Mouse (Mus musculus) thymus, adult 2 months (tissue): ENCODE results near the gene Gm1113. TPM values are rescaled to one million over a fixed set of nuclear protein-coding genes. Genes with fewer than 3 reads are reported as not detected.
A peak's percentile ranks its signal among the peaks of the same experiment; 100 is the strongest.

Experiments
- DNase-seq: peaks from one replicate; pipeline ENCODE4 v3.0.0; 2021
- H3K27ac ChIP-seq: fragments of 200-500 bp; 2 replicates; pipeline ENCODE4 v1.5.1; 2012; ENCODE audit warnings: low read length, control low read depth; ENCODE audit not compliant: control insufficient read depth, insufficient read depth
- H3K27me3 ChIP-seq: fragments of 200-500 bp; 2 replicates; pipeline ENCODE4 v1.6.1; 2012; ENCODE audit warnings: mild to moderate bottlenecking, low read length, moderate library complexity, mixed read lengths; ENCODE audit not compliant: control insufficient read depth, insufficient read depth
- H3K36me3 ChIP-seq: fragments of 200-500 bp; 2 replicates; pipeline ENCODE4 v1.6.1; 2012; ENCODE audit warnings: mild to moderate bottlenecking, low read length, moderate library complexity; ENCODE audit not compliant: control insufficient read depth, insufficient read depth
- H3K4me1 ChIP-seq: fragments of 200-500 bp; replicated peaks from 2 replicates; pipeline ENCODE4 v1.6.1; 2012; ENCODE audit warnings: low read length; ENCODE audit not compliant: control insufficient read depth, insufficient read depth
- H3K4me3 ChIP-seq: fragments of 200-500 bp; 2 replicates; pipeline ENCODE4 v1.5.1; 2012; ENCODE audit warnings: mild to moderate bottlenecking, low read length, control low read depth, moderate library complexity; ENCODE audit not compliant: control insufficient read depth, insufficient read depth
- CTCF ChIP-seq: fragments of 200-500 bp; IDR thresholded peaks from 2 replicates; pipeline ENCODE4 v1.5.1; 2012; ENCODE audit warnings: mild to moderate bottlenecking, control low read depth, low read length, moderate library complexity, borderline replicate concordance; ENCODE audit not compliant: control insufficient read depth, poor library complexity, insufficient read depth; ENCODE audit errors: extremely low read depth
- POLR2A ChIP-seq: fragments of 200-500 bp; IDR thresholded peaks from 2 replicates; pipeline ENCODE4 v1.6.1; 2012; ENCODE audit warnings: mild to moderate bottlenecking, low read length, control low read depth, moderate library complexity; ENCODE audit not compliant: control insufficient read depth, poor library complexity, insufficient read depth; ENCODE audit errors: extremely low read depth
- WGBS: fragments of 180-500 bp; shearing (Covaris S2); methylation state at CpG from one replicate; pipeline ENCODE4 v1.1.7; 2018; 5-methylcytosine and 5-hydroxymethylcytosine counted together
- polyA plus RNA-seq: library from polyadenylated mRNA; depleted of rRNA; stranded (reverse); fragments of >200 nt; gene quantifications from 2 replicates; pipeline ENCODE4 v1.2.3, GENCODE M21; 2012; rRNA removed

Gene Gm1113
- not detected in 2 replicates for polyA plus RNA-seq

DNA sequence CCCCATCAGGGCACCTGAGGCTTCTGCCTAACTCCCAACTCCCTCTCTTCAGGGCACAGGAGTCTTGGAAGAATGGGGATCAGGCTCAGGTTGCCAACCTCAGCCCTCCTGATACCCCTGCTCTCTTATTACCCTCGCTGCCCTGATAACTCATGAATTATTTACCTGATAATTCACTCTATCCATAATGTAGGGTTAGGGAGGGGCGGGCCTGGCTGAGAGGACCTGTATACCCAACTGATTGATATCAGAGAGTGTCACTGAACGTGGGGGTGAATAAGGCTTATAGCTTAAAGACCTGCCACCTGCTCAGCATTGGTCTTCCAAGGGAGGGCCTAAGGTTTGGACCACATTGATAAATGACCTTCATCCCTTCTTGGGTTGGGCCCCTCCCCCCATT, at the start of gene Gm1113:
Gene Gm1113 (minus strand): TSS at position 101 of the 400 bp plus-strand sequence.
- H3K36me3 ChIP-seq, result no peaks in the 10 kb centered on the region
- no peak within 1 kb of the TSS for H3K27ac ChIP-seq
- DNase-seq, result no peak
- H3K27me3 ChIP-seq, result no peaks in the 10 kb centered on the region
- 84% methylated on average over 3 of the region's 3 CpGs for WGBS
- no peaks in the 10 kb centered on the region for H3K4me1 ChIP-seq
- H3K4me3 ChIP-seq, result no peak within 1 kb of the TSS
- TF ChIP-seq CTCF, result no peak
- no peak for TF ChIP-seq POLR2A

DNA sequence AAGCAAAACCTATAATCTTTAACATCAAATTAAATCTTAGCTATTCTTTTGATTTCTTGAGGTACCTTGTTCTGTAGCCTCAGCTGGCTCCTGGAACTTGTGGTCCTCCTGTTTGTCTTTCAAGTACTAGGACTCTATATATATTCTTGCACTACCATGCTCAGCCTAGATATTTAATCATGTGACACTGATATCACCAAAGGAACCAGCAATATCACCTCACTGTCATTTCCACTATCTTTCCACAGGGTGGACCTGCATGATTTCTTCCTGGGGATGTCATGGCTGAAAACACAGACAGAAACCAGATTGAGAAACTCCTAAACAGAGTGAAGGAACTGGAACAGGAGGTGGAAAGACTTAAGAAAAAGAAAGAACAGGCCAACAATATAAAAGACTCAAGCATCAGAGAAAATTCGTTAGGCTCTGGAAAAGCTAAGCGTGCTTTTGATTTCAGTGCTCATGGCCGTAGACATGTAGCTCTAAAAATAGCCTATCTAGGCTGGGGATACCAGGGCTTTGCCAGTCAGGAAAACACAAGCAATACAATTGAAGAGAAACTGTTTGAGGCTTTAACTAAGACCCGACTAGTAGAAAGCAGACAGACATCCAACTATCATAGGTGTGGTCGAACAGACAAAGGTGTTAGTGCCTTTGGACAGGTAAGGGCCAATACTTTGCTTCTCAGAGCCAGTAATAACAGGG, 46.6 kb upstream of the Gm1113 start:
- Histone ChIP-seq H3K27ac (no peak overlapping the region), H3K4me3 (no peak overlapping the region), H3K27me3 (no peaks in the 10 kb centered on the region), H3K36me3 (peaks cover 47% of the 10 kb centered on the region), H3K4me1 (no peaks in the 10 kb centered on the region)
- 93% methylated on average over 5 of the region's 5 CpGs for WGBS
- DNase-seq, result no peak
- TF ChIP-seq CTCF (no peak), POLR2A (no peak)

DNA sequence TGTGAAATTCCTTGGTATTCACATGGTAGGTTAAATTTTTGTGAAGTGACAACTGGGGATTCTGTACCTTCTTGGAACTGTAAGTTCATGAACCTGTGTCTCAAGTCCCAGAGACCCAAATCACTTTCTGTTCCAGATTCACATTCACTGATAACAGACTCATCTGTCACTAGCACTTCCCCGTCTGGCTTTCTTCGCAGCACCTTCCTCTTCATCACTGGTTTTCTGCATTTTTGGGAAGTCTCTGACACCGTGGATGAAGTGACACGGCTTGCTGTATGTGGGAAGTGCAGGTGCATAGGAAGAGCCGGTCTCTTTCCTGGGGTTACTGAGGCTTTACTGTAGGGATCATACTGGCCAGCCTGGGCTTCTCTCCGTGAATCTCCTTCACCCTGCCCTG, 43.5 kb upstream of the Gm1113 start:
- Histone ChIP-seq H3K4me3 (no peak overlapping the region), H3K4me1 (0 out of 2 replicates have a peak, but pooled peaks cover 3% of the 10 kb centered on the region), H3K36me3 (peaks cover 32% of the 10 kb centered on the region), H3K27me3 (peaks cover 9% of the 10 kb centered on the region), H3K27ac (no peak overlapping the region)
- no peak for DNase-seq
- WGBS, result 91% methylated on average over 6 of the region's 6 CpGs
- TF ChIP-seq POLR2A (no peak), CTCF (no peak)

DNA sequence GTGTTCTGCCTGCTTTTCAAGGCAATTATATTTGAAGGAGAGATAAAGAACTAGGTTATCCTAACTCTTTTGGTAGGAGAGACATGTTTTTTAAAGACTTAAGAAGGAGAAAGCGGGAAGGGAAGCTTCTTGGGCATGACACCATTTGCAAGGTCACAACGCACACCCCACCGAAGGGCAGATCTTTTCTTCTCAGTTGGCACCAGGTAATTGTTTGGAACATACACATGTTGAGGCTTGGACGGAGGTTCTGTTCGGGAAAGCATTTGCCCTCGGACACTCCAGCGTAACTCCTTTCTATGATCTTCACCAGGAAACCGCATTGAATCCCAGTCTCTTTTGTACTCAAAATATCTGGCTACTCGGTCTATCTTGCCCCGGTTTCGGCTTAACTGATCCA, 43.0 kb upstream of the Gm1113 start:
- 98% methylated on average over 11 of the region's 11 CpGs for WGBS
- peaks cover 28% of the 10 kb centered on the region for H3K36me3 ChIP-seq
- peaks cover 9% of the 10 kb centered on the region for H3K27me3 ChIP-seq
- TF ChIP-seq CTCF, result no peak
- no peak for TF ChIP-seq POLR2A
- H3K4me1 ChIP-seq, result 0 out of 2 replicates have a peak, but pooled peaks cover 3% of the 10 kb centered on the region
- no peak for DNase-seq
- no peak overlapping the region for H3K4me3 ChIP-seq
- no peak overlapping the region for H3K27ac ChIP-seq

DNA sequence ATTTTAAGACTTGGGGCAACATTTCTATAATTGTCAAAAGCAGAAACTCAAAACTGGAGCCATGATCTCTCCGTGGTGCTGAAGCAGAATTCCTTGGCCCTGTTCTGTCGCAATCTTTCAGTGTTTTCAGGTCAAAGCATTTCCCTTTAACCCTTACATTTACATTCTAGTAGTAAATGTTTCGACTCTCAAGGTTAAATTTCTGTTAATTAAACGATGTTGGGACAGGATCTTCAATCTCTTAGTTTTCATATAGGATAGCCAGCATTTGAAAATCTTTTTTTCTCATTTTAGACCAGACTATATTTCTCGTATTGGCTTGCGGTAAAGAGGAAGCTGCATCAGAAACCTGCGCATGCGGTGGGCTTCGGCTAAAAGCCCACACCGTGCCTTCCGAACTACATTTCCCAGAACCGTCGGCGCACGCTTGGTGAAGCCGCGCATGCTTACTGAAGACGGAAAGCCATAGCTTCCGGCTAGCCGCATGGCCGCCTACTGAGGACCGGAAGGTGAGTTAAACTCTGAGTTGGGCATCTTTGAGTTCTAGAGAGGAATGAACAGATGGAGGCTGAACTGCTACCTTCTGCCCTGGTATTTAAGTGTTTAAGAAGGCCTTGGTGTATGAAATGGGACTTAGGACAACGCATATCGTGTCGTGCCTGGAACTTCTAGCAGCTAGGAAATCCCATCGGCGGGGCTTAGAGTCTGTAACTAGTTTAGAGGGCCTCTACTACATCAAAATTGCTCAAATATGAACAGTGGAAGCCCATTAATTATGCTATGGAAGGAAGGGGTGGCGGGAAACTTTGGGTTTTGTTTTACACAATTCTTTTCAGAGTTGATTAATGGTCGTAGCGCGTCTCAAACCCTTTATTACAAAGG, 41.2 kb upstream of the Gm1113 start:
- 1% methylated on average over 31 of the region's 31 CpGs for WGBS
- Histone ChIP-seq H3K4me1 (0 out of 2 replicates have a peak, but pooled peaks cover 3% of the 10 kb centered on the region), H3K27ac (no peak overlapping the region), H3K36me3 (peaks cover 10% of the 10 kb centered on the region), H3K27me3 (peaks cover 9% of the 10 kb centered on the region), H3K4me3 (peak overlapping the region; percentile 44)
- TF ChIP-seq CTCF (no peak), POLR2A (peak; percentile 63; the same call in 1 of the 2 replicates)
- peak; percentile 86 for DNase-seq

DNA sequence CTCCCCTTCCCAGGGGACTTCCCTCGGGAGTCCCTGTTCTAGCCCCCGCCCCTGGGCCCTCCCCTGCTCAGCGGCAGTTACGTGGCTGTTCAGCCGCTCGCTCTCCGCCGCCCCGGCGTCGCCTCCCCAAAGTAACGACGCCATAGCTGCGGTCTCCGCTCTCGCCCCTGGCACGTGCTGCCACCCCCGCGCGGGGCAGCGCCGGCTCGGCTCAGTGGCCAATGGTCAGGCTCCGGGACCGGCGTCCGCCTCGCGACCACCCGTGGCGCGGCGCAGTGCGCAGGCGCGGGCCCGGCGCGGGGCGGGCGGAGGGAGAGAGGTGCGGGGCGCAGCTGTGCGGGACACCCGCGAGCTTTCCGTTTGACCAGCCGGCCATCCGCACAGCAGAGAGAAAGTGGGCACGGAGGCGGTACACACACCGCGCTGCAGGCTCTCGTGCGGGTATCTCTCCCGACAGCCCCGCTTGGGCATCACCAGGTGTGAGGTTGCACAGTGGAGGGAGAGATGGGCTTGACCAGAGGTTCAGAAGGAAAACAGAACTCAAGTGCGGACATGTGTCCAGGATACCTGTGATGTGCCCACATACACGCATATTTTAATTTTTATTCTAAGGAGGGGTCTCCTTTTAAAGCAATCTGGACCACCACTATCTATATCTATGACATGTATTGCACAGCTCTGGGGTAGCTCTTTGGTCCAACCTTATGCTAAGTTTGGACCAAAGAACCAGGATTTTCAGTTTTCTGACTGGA, 40.4 kb upstream of the Gm1113 start, which contains the start of the genes Ddx25 and Pus3:
Gene Ddx25 (minus strand): TSS at position 272 of the 752 bp plus-strand sequence.
Gene Pus3 (plus strand): TSS at position 339 of the 752 bp plus-strand sequence.
- peak; percentile 42 for DNase-seq
- H3K4me3 ChIP-seq, result peak within 1 kb of the TSS; percentile 83
- peaks cover 9% of the 10 kb centered on the region for H3K27me3 ChIP-seq
- no peak for TF ChIP-seq POLR2A
- no peak for TF ChIP-seq CTCF
- 0 out of 2 replicates have a peak, but pooled peaks cover 3% of the 10 kb centered on the region for H3K4me1 ChIP-seq
- no peak within 1 kb of the TSS for H3K27ac ChIP-seq
- peaks cover 8% of the 10 kb centered on the region for H3K36me3 ChIP-seq
- 2% methylated on average over 58 of the region's 59 CpGs for WGBS
